Mouse (Mus musculus) thymus, adult 2 months (tissue): Measurements from ENCODE around the gene Tbx3. TPM values are rescaled to one million over a fixed set of nuclear protein-coding genes. Genes with fewer than 3 reads are reported as not detected.

ENCODE experiments used
- DNase-seq: peaks from one replicate; pipeline ENCODE4 v3.0.0; 2021
- H3K27ac ChIP-seq: fragments of 200-500 bp; 2 replicates; pipeline ENCODE4 v1.5.1; 2012; ENCODE audit warnings: low read length, control low read depth; ENCODE audit not compliant: control insufficient read depth, insufficient read depth
- H3K27me3 ChIP-seq: fragments of 200-500 bp; 2 replicates; pipeline ENCODE4 v1.6.1; 2012; ENCODE audit warnings: mild to moderate bottlenecking, low read length, moderate library complexity, mixed read lengths; ENCODE audit not compliant: control insufficient read depth, insufficient read depth
- H3K36me3 ChIP-seq: fragments of 200-500 bp; 2 replicates; pipeline ENCODE4 v1.6.1; 2012; ENCODE audit warnings: mild to moderate bottlenecking, low read length, moderate library complexity; ENCODE audit not compliant: control insufficient read depth, insufficient read depth
- H3K4me1 ChIP-seq: fragments of 200-500 bp; replicated peaks from 2 replicates; pipeline ENCODE4 v1.6.1; 2012; ENCODE audit warnings: low read length; ENCODE audit not compliant: control insufficient read depth, insufficient read depth
- H3K4me3 ChIP-seq: fragments of 200-500 bp; 2 replicates; pipeline ENCODE4 v1.5.1; 2012; ENCODE audit warnings: mild to moderate bottlenecking, low read length, control low read depth, moderate library complexity; ENCODE audit not compliant: control insufficient read depth, insufficient read depth
- CTCF ChIP-seq: fragments of 200-500 bp; IDR thresholded peaks from 2 replicates; pipeline ENCODE4 v1.5.1; 2012; ENCODE audit warnings: mild to moderate bottlenecking, control low read depth, low read length, moderate library complexity, borderline replicate concordance; ENCODE audit not compliant: control insufficient read depth, poor library complexity, insufficient read depth; ENCODE audit errors: extremely low read depth
- POLR2A ChIP-seq: fragments of 200-500 bp; IDR thresholded peaks from 2 replicates; pipeline ENCODE4 v1.6.1; 2012; ENCODE audit warnings: mild to moderate bottlenecking, low read length, control low read depth, moderate library complexity; ENCODE audit not compliant: control insufficient read depth, poor library complexity, insufficient read depth; ENCODE audit errors: extremely low read depth
- WGBS: fragments of 180-500 bp; shearing (Covaris S2); methylation state at CpG from one replicate; pipeline ENCODE4 v1.1.7; 2018; 5-methylcytosine and 5-hydroxymethylcytosine counted together
- polyA plus RNA-seq: library from polyadenylated mRNA; depleted of rRNA; stranded (reverse); fragments of >200 nt; gene quantifications from 2 replicates; pipeline ENCODE4 v1.2.3, GENCODE M21; 2012

Tbx3 gene
- polyA plus RNA-seq, 1 experiment = 2.1 TPM

DNA sequence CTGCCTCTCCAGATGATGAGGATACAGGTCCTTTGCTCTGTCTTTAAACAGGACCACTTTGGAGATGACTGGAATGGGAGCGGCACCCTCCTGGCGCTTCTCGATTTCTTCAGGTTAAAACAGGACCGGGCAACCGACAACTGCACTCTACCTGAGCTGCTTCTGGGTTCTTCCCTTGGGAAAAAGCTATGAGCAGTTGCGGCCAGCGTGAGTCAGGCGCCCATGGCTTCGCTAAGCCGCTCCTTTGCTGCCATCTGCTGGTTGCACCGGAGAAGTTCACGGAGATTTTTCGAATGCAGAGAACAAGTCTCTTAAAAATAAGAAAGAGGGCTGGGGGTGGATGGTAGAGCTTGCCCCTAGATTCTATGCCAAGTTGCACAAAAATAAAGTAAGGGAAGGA, 20.6 kb downstream of the Tbx3 start:
- H3K36me3 ChIP-seq = no peaks in the 10 kb centered on the region
- peak; percentile 55 for DNase-seq
- H3K4me3 ChIP-seq = no peak overlapping the region
- H3K4me1 ChIP-seq = no peaks in the 10 kb centered on the region
- peaks cover 13% of the 10 kb centered on the region for H3K27me3 ChIP-seq
- no peak overlapping the region for H3K27ac ChIP-seq
- 3% methylated on average over 13 of the region's 13 CpGs for WGBS
- TF ChIP-seq CTCF = peak; percentile 79; the same call in 1 of the 2 replicates
- no peak for TF ChIP-seq POLR2A

GRCm38 (mm10) chr5:119692425-119692824, 22.0 kb downstream of the Tbx3 start:
- Histone ChIP-seq H3K4me3 (no peak overlapping the region), H3K36me3 (no peaks in the 10 kb centered on the region), H3K4me1 (no peaks in the 10 kb centered on the region), H3K27me3 (peaks cover 8% of the 10 kb centered on the region), H3K27ac (no peak overlapping the region)
- no peak for DNase-seq
- TF ChIP-seq CTCF = no peak
- no peak for TF ChIP-seq POLR2A
- WGBS = 40% methylated on average over 6 of the region's 6 CpGs

- TF ChIP-seq CTCF = no peak
- TF ChIP-seq POLR2A = no peak
- H3K36me3 ChIP-seq = no peaks in the 10 kb centered on the region
These were observed 24.4 kb downstream of the Tbx3 start for GRCm38 (mm10) chr5:119694914-119695313.

GRCm38 (mm10) chr5:119703031-119703430, 32.6 kb downstream of the Tbx3 start:
- DNase-seq = no peak
- TF ChIP-seq POLR2A (no peak), CTCF (no peak)
- H3K27ac ChIP-seq = no peak overlapping the region
- 65% methylated on average over 1 of the region's 1 CpGs for WGBS
- no peaks in the 10 kb centered on the region for H3K4me1 ChIP-seq
- no peak overlapping the region for H3K4me3 ChIP-seq
- no peaks in the 10 kb centered on the region for H3K36me3 ChIP-seq
- no peaks in the 10 kb centered on the region; the same call in 1 of the 2 replicates for H3K27me3 ChIP-seq

More at GRCm38 (mm10) chr5:119694914-119695313, 24.4 kb downstream of the Tbx3 start:
- 63% methylated on average over 8 of the region's 8 CpGs for WGBS
- Histone ChIP-seq H3K4me3 (no peak overlapping the region), H3K4me1 (no peaks in the 10 kb centered on the region), H3K27ac (no peak overlapping the region), H3K27me3 (no peaks in the 10 kb centered on the region; the same call in 1 of the 2 replicates)
- DNase-seq = no peak

GRCm38 (mm10) chr5:119704900-119705299, 34.4 kb downstream of the Tbx3 start:
- Histone ChIP-seq H3K4me1 (no peaks in the 10 kb centered on the region), H3K27me3 (no peaks in the 10 kb centered on the region; the same call in 1 of the 2 replicates), H3K36me3 (no peaks in the 10 kb centered on the region), H3K27ac (no peak overlapping the region), H3K4me3 (no peak overlapping the region)
- TF ChIP-seq POLR2A (no peak), CTCF (no peak)
- DNase-seq = no peak
- WGBS = 75% methylated on average over 7 of the region's 7 CpGs

GRCm38 (mm10) chr5:119706467-119706866, 36.0 kb downstream of the Tbx3 start:
- 7% methylated on average over 17 of the region's 17 CpGs for WGBS
- Histone ChIP-seq H3K36me3 (no peaks in the 10 kb centered on the region), H3K4me1 (no peaks in the 10 kb centered on the region), H3K27me3 (no peaks in the 10 kb centered on the region; the same call in 1 of the 2 replicates), H3K4me3 (no peak overlapping the region), H3K27ac (no peak overlapping the region)
- no peak for TF ChIP-seq POLR2A
- no peak for TF ChIP-seq CTCF
- DNase-seq = no peak
